Mouse (Mus musculus) liver, embryonic 16.5 days (tissue): ENCODE results near the gene Foxa2. TPM values are rescaled to one million over a fixed set of nuclear protein-coding genes. Genes with fewer than 3 reads are reported as not detected.

ENCODE experiments used
- ATAC-seq: fragments of 200-750 bp; cut with Nextera tagmentation; 2 replicates; pipeline ENCODE4 v1.8.0; 2017; ENCODE audit warnings: low read depth, mild to moderate bottlenecking, moderate number of reproducible peaks, moderate library complexity
- H3K27ac ChIP-seq: fragments of 300-500 bp; sonication (generic); 2 replicates; pipeline ENCODE4 v1.5.1; 2014; ENCODE audit warnings: mild to moderate bottlenecking, low read length
- H3K27me3 ChIP-seq: fragments of 300-500 bp; sonication (generic); 2 replicates; pipeline ENCODE4 v1.6.1; 2014; ENCODE audit warnings: low read depth, low read length, mixed read lengths; ENCODE audit not compliant: control insufficient read depth, insufficient read depth
- H3K36me3 ChIP-seq: fragments of 300-500 bp; sonication (generic); 2 replicates; pipeline ENCODE4 v1.6.1; 2014; ENCODE audit warnings: mild to moderate bottlenecking; ENCODE audit not compliant: control insufficient read depth, insufficient read depth
- H3K4me1 ChIP-seq: fragments of 300-500 bp; sonication (generic); 2 replicates; pipeline ENCODE4 v1.6.1; 2014; ENCODE audit warnings: low read depth, low read length, mixed read lengths; ENCODE audit not compliant: control insufficient read depth
- H3K4me2 ChIP-seq: fragments of 300-500 bp; sonication (generic); 2 replicates; pipeline ENCODE4 v1.6.1; 2014; ENCODE audit warnings: low read depth, low read length, mixed read lengths
- H3K4me3 ChIP-seq: fragments of 300-500 bp; sonication (generic); 2 replicates; pipeline ENCODE4 v1.5.1; 2014; ENCODE audit warnings: low read depth, mild to moderate bottlenecking, low read length
- H3K9ac ChIP-seq: fragments of 300-500 bp; sonication (generic); 2 replicates; pipeline ENCODE4 v1.6.1; 2014; ENCODE audit warnings: low read depth, low read length
- H3K9me3 ChIP-seq: fragments of 300-500 bp; sonication (generic); replicated peaks from 2 replicates; pipeline ENCODE4 v1.6.1; 2016; ENCODE audit warnings: low read length; ENCODE audit not compliant: control insufficient read depth
- WGBS: fragments of 180-500 bp; shearing (Covaris S2); extraction: QIAGEN DNeasy Blood & Tissue Kit; methylation state at CpG from one replicate; pipeline ENCODE4 v1.1.7; 2014; ENCODE audit not compliant: insufficient replicate concordance; 5-methylcytosine and 5-hydroxymethylcytosine counted together
- polyA plus RNA-seq: library from polyadenylated mRNA; unstranded; fragments of >200 nt; fragmentation: Nextera tagmentation; extraction: Ambion mirVana; gene quantifications from 2 replicates; pipeline ENCODE4 v1.2.1, GENCODE M21; 2015

Foxa2 gene
- polyA plus RNA-seq, 1 experiment from 2014 or later: 3.8 TPM

GRCm38 (mm10) chr2:148042126-148042640 is 4.6 kb downstream of the Foxa2 start:
- H3K4me2 ChIP-seq: no peak overlapping the region

GRCm38 (mm10) chr2:148041381-148041780 is 5.4 kb downstream of the Foxa2 start:
- Histone ChIP-seq H3K4me1 (no peaks in the 10 kb centered on the region; the same call in 1 of the 2 replicates), H3K36me3 (no peaks in the 10 kb centered on the region), H3K27me3 (peaks cover 90% of the 10 kb centered on the region), H3K4me3 (no peak overlapping the region), H3K9me3 (no peaks in the 10 kb centered on the region), H3K27ac (no peak overlapping the region), H3K4me2 (no peak overlapping the region), H3K9ac (no peak overlapping the region)
- WGBS: 10% methylated on average over 5 of the region's 5 CpGs
- ATAC-seq: no peak

More at GRCm38 (mm10) chr2:148042126-148042640, 4.6 kb downstream of the Foxa2 start:
- no peaks in the 10 kb centered on the region for H3K36me3 ChIP-seq
- no peak for ATAC-seq
- H3K4me1 ChIP-seq: no peaks in the 10 kb centered on the region; the same call in 1 of the 2 replicates
- H3K27ac ChIP-seq: no peak overlapping the region
- H3K9me3 ChIP-seq: no peaks in the 10 kb centered on the region
- H3K9ac ChIP-seq: no peak overlapping the region
- H3K27me3 ChIP-seq: peaks cover 92% of the 10 kb centered on the region
- 19% methylated on average over 3 of the region's 3 CpGs for WGBS
- H3K4me3 ChIP-seq: no peak overlapping the region

- Histone ChIP-seq H3K4me3 (peak overlapping the region; percentile 55), H3K36me3 (no peaks in the 10 kb centered on the region), H3K4me1 (no peaks in the 10 kb centered on the region; the same call in 1 of the 2 replicates), H3K27me3 (peaks cover 81% of the 10 kb centered on the region), H3K4me2 (peak overlapping the region; percentile 54), H3K9ac (no peak overlapping the region; the same call in 1 of the 2 replicates), H3K27ac (no peak overlapping the region), H3K9me3 (no peaks in the 10 kb centered on the region)
- WGBS: under 1% methylated on average over 37 of the region's 37 CpGs
- no peak for ATAC-seq
These were observed 6.3 kb downstream of the Foxa2 start for GRCm38 (mm10) chr2:148040236-148041121.

GRCm38 (mm10) chr2:148039351-148040235 is 7.2 kb downstream of the Foxa2 start:
- Histone ChIP-seq H3K4me3 (peak overlapping the region; percentile 55), H3K27ac (no peak overlapping the region; the same call in 1 of the 2 replicates), H3K4me1 (no peaks in the 10 kb centered on the region; the same call in 1 of the 2 replicates), H3K36me3 (no peaks in the 10 kb centered on the region), H3K27me3 (peaks cover 73% of the 10 kb centered on the region), H3K4me2 (peak overlapping the region; percentile 43), H3K9ac (peak overlapping the region; percentile 48), H3K9me3 (no peaks in the 10 kb centered on the region)
- 2% methylated on average over 53 of the region's 53 CpGs for WGBS
- peak; percentile 64 for ATAC-seq

- H3K4me2 ChIP-seq: peak overlapping the region; percentile 43
- no peaks in the 10 kb centered on the region for H3K9me3 ChIP-seq
- no peaks in the 10 kb centered on the region; the same call in 1 of the 2 replicates for H3K4me1 ChIP-seq
- H3K36me3 ChIP-seq: no peaks in the 10 kb centered on the region
- H3K4me3 ChIP-seq: peak overlapping the region; percentile 55
- no peak overlapping the region for H3K9ac ChIP-seq
- no peak for ATAC-seq
- 2% methylated on average over 42 of the region's 42 CpGs for WGBS
- H3K27me3 ChIP-seq: peaks cover 68% of the 10 kb centered on the region
- no peak overlapping the region for H3K27ac ChIP-seq
These were observed 8.1 kb downstream of the Foxa2 start for GRCm38 (mm10) chr2:148038366-148039310.

GRCm38 (mm10) chr2:148036611-148037160 is 10.1 kb downstream of the Foxa2 start:
- no peak overlapping the region for H3K4me2 ChIP-seq
- H3K27ac ChIP-seq: no peak overlapping the region
- no peak overlapping the region for H3K9ac ChIP-seq
- no peaks in the 10 kb centered on the region for H3K9me3 ChIP-seq
- ATAC-seq: no peak
- peaks cover 60% of the 10 kb centered on the region for H3K27me3 ChIP-seq
- H3K36me3 ChIP-seq: no peaks in the 10 kb centered on the region
- no peak overlapping the region for H3K4me3 ChIP-seq
- H3K4me1 ChIP-seq: no peaks in the 10 kb centered on the region; the same call in 1 of the 2 replicates
- WGBS: 4% methylated on average over 4 of the region's 4 CpGs

GRCm38 (mm10) chr2:148030991-148031675 is 15.6 kb downstream of the Foxa2 start:
- Histone ChIP-seq H3K27me3 (peaks cover 32% of the 10 kb centered on the region), H3K4me2 (peak overlapping the region; percentile 47), H3K9me3 (no peaks in the 10 kb centered on the region), H3K27ac (no peak overlapping the region), H3K4me1 (no peaks in the 10 kb centered on the region; the same call in 1 of the 2 replicates), H3K9ac (no peak overlapping the region), H3K36me3 (no peaks in the 10 kb centered on the region), H3K4me3 (no peak overlapping the region)
- WGBS: 6% methylated on average over 6 of the region's 6 CpGs
- no peak for ATAC-seq
